Mouse (Mus musculus) activated CD4-positive, CD25-positive, alpha-beta regulatory T cell, adult 4 months (primary cell): ENCODE measurements around the gene Olfr231. TPM values are rescaled to one million over a fixed set of nuclear protein-coding genes. Genes with fewer than 3 reads are reported as not detected.

Experiments used
- ATAC-seq: one replicate; pipeline ENCODE4 v1.8.0; 2017
- polyA plus RNA-seq, 2 experiments: library from polyadenylated mRNA; unstranded; fragments of 100-300 nt; shearing (Covaris generic); gene quantifications; one replicate each; pipeline ENCODE4 v1.2.1; 2017

The Olfr231 gene
- polyA plus RNA-seq: not detected

DNA sequence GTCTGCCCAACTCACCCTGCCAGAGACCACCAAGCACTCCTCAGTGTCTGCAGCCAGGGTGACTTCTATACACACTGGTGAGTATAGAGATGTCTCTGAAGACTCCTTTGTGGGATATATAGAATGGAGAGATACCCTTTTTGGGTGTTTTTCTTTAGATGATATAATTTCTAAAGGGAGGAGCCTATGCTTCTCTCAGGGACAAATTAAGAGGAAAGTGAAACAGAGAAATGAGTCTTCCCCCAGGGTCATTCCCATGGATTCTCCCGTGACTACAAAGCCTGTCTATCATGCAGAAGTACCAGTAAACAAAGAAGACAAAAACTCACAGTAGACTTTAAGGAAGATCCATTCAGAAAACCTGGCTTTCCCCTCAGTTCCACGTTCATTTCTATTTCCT lies at the start of gene Olfr231:
Olfr231 (minus strand) TSS at position 101 of the 400 bp plus-strand sequence.
- no peak for ATAC-seq

- ATAC-seq: no peak
These were observed 48.1 kb upstream of the Olfr231 start for GRCm38 (mm10) chr1:174169024-174169423.

GRCm38 (mm10) chr1:174159095-174159494 lies 38.1 kb upstream of the Olfr231 start:
- ATAC-seq: no peak

DNA sequence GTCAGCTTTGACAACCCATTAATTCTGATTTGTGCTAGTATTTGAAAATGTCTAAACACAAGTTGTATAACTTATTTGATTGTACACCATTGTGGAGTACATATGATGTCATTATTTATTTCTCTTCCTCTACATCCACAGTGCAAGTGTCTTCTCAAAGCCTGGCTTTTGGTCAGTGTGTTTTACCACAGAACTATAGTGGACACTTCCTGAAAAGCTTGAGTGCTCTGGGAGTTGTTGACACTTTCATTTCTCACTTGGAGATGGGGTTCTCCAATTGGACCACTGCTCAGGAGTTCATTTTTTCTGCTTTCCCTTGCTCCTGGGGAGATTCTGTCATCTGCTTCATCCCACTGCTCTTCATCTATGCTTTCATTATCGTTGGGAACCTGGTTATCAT lies 37.5 kb upstream of the Olfr231 start:
- ATAC-seq: no peak

- no peak for ATAC-seq
These were observed 36.7 kb upstream of the Olfr231 start for GRCm38 (mm10) chr1:174157622-174158021.

- no peak for ATAC-seq
These were observed 34.4 kb upstream of the Olfr231 start, which contains the start of gene Olfr420 for GRCm38 (mm10) chr1:174155333-174155732. TSS of gene Olfr420 (plus strand) at chr1:174155633.

GRCm38 (mm10) chr1:174149289-174149688 lies 28.3 kb upstream of the Olfr231 start:
- no peak for ATAC-seq

GRCm38 (mm10) chr1:174146696-174147095 lies 25.7 kb upstream of the Olfr231 start:
- no peak for ATAC-seq

DNA sequence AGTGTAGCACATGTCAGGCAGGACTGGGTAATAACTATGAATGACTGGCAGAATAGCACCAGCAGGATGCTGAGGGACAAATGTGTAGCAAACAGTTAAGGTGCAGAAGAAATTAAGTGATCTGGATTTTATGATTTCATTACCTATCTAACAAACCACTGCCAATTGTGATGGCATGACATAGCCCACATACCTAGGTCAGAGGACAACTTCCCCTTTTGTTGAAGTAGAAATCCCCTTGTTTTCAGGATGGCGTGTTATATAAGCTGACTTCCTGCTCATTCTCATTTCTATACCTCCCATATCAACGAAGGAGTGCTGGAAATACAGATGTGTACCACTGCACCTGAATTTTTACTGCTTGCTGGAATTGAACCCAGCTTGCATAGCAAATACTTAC lies 20.4 kb upstream of the Olfr231 start:
- ATAC-seq: no peak

DNA sequence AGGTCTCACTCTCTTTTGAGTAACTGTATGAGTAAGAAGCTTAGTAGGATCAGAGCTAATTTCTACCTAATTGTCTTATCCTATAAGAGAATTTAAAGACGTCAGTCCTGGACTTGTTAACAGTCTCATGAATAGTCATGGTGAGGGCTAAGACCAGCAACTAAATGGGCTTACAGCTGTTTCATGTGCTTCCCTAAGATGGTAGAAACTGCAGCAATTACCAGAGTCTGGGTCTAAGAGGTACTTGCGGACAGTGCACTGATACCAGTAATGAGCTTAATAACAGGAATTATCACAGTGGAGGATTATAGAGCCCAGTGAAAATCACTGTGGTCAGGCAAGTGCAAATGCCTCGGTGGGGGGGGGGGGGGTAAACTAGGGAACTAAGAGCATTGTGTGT lies 11.0 kb upstream of the Olfr231 start:
- no peak for ATAC-seq

DNA sequence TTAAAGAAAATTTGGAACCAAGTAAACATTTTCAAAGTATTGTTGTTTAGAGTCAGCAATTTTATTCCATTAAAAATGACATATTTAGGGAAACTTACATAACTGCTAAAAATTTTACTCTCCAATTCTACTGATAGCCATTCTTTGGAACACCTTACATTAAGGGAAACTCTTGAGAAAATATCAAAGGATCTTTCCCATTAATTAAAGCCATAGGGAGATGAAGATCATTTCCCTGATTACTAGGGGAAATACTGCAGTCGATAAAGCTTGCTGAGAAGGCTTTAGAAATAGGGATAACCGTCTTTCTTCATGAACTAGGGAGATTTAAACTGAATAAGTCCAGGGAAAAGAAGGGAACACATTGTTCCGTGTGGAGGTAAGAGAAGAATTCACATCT lies 10.3 kb upstream of the Olfr231 start, which contains the start of gene Olfr424:
Olfr424 (plus strand) TSS at position 301 of the 400 bp plus-strand sequence.
- no peak for ATAC-seq

- ATAC-seq: no peak
These were observed 17.2 kb downstream of the Olfr231 start for GRCm38 (mm10) chr1:174103735-174104134.

GRCm38 (mm10) chr1:174096591-174096990 lies 24.4 kb downstream of the Olfr231 start, which contains the start of gene Olfr427:
TSS of gene Olfr427 (plus strand) at chr1:174096891.
- no peak for ATAC-seq

- ATAC-seq: no peak
These were observed 36.9 kb downstream of the Olfr231 start, which contains the start of gene Olfr429 for GRCm38 (mm10) chr1:174084031-174084430. TSS of gene Olfr429 (plus strand) at chr1:174084331.

GRCm38 (mm10) chr1:174066305-174066704 lies 54.7 kb downstream of the Olfr231 start, which contains the start of gene Olfr430:
TSS of gene Olfr430 (plus strand) at chr1:174066605.
- ATAC-seq: no peak

Other genes with a start within 250 kb of the Olfr231 start
- 1 to 10 TPM; 3.1 to 3.2 TPM for gene Ifi211, start 208.1 kb downstream of the Olfr231 start, polyA plus RNA-seq
- 100 to 1,000 TPM; 388 to 517 TPM for gene Mndal, start 178.7 kb downstream of the Olfr231 start, polyA plus RNA-seq
- gene Ifi203, start 178.5 kb downstream of the Olfr231 start, polyA plus RNA-seq: 100 to 1,000 TPM; 295 to 386 TPM
- not detected for gene Ifi202b, start 138.4 kb downstream of the Olfr231 start, polyA plus RNA-seq
- gene Ifi205, start 89.4 kb downstream of the Olfr231 start, polyA plus RNA-seq: not detected
- gene Olfr433, start 80.5 kb downstream of the Olfr231 start, polyA plus RNA-seq: under 1 TPM in 1 of 2 experiments, not detected in 1; 0.15 TPM
- not detected for gene Olfr432, start 72.0 kb downstream of the Olfr231 start, polyA plus RNA-seq
- not detected for gene Olfr430, start 54.6 kb downstream of the Olfr231 start, polyA plus RNA-seq
- not detected for gene Olfr429, start 36.8 kb downstream of the Olfr231 start, polyA plus RNA-seq
- not detected for gene Olfr427, start 24.3 kb downstream of the Olfr231 start, polyA plus RNA-seq
- gene Olfr424, start 10.4 kb upstream of the Olfr231 start, polyA plus RNA-seq: not detected
- not detected for gene Olfr420, start 34.5 kb upstream of the Olfr231 start, polyA plus RNA-seq
- gene Spta1, start 51.6 kb upstream of the Olfr231 start, polyA plus RNA-seq: under 1 TPM in 1 of 2 experiments, not detected in 1; 0.19 TPM
- gene Olfr419, start 130.9 kb upstream of the Olfr231 start, polyA plus RNA-seq: not detected
- not detected for gene Mptx1, start 209.4 kb upstream of the Olfr231 start, polyA plus RNA-seq
- gene Olfr417, start 244.0 kb upstream of the Olfr231 start, polyA plus RNA-seq: not detected